Mouse (Mus musculus) activated CD4-positive, CD25-positive, alpha-beta regulatory T cell, adult 4 months (primary cell): ENCODE measurements around the gene Gm10192. TPM values are rescaled to one million over a fixed set of nuclear protein-coding genes. Genes with fewer than 3 reads are reported as not detected.
"Not testable (repeated sequence)": the region's sequence is repeated elsewhere in the genome, so short reads cannot be mapped to it uniquely, and the experiment has no call there.

Source experiments
- ATAC-seq: one replicate; pipeline ENCODE4 v1.8.0; 2017
- polyA plus RNA-seq, 2 experiments: library from polyadenylated mRNA; unstranded; fragments of 100-300 nt; shearing (Covaris generic); gene quantifications; one replicate each; pipeline ENCODE4 v1.2.1; 2017

Gene Gm10192
- polyA plus RNA-seq = not detected

GRCm38 (mm10) chr4:97183066-97183465 is at the start of gene Gm10192:
Gm10192 (minus strand) TSS chr4:97183166.
- ATAC-seq = not testable (repeated sequence)

- ATAC-seq = no peak
Measured at GRCm38 (mm10) chr4:97230411-97231104, 47.6 kb upstream of the Gm10192 start.

- no peak for ATAC-seq
Measured at GRCm38 (mm10) chr4:97219701-97220100, 36.7 kb upstream of the Gm10192 start.

- no peak for ATAC-seq
Measured at GRCm38 (mm10) chr4:97217906-97218305, 34.9 kb upstream of the Gm10192 start.

GRCm38 (mm10) chr4:97212514-97212913 is 29.5 kb upstream of the Gm10192 start:
- no peak for ATAC-seq

GRCm38 (mm10) chr4:97202986-97203385 is 20.0 kb upstream of the Gm10192 start:
- ATAC-seq = not testable (repeated sequence)

- no peak for ATAC-seq
Measured at GRCm38 (mm10) chr4:97193176-97193575, 10.2 kb upstream of the Gm10192 start.

- no peak for ATAC-seq
Measured at GRCm38 (mm10) chr4:97192601-97193000, 9.6 kb upstream of the Gm10192 start.

GRCm38 (mm10) chr4:97180396-97180795 is 2.6 kb downstream of the Gm10192 start:
- ATAC-seq = no peak

GRCm38 (mm10) chr4:97156841-97157345 is 26.1 kb downstream of the Gm10192 start:
- ATAC-seq = no peak

- no peak for ATAC-seq
Measured at GRCm38 (mm10) chr4:97156084-97156483, 26.9 kb downstream of the Gm10192 start.

GRCm38 (mm10) chr4:97153554-97153953 is 29.4 kb downstream of the Gm10192 start:
- ATAC-seq = no peak

GRCm38 (mm10) chr4:97142484-97142883 is 40.5 kb downstream of the Gm10192 start:
- ATAC-seq = no peak
